Mouse (Mus musculus): Measurements from ENCODE around the gene Kcnk10.

- TF ChIP-seq CTCF (IDR thresholded peaks at IDR 0.05; ENCODE audit: control insufficient read depth, insufficient read depth, insufficient replicate concordance, low read depth, low read length) (no peak), POLR2A (IDR thresholded peaks at IDR 0.05; ENCODE audit: control insufficient read depth, low read depth, low read length) (no peak)
Measured at GRCm38 (mm10) chr12:98391347-98391746, 186.8 kb downstream of the Kcnk10 start.

Measured in testis, adult 2 months (tissue).